Mouse (Mus musculus) liver, adult (tissue): ENCODE results near the gene Calhm1.

Experiments
- GATA4 ChIP-seq: IDR thresholded peaks from 2 replicates; pipeline ENCODE4 v1.6.1; 2014; ENCODE audit warnings: mild to moderate bottlenecking, low read length; ENCODE audit not compliant: insufficient replicate concordance

Gene Calhm1

GRCm38 (mm10) chr19:47167617-47168214, 23.7 kb upstream of the Calhm1 start:
- no peak for TF ChIP-seq GATA4

DNA sequence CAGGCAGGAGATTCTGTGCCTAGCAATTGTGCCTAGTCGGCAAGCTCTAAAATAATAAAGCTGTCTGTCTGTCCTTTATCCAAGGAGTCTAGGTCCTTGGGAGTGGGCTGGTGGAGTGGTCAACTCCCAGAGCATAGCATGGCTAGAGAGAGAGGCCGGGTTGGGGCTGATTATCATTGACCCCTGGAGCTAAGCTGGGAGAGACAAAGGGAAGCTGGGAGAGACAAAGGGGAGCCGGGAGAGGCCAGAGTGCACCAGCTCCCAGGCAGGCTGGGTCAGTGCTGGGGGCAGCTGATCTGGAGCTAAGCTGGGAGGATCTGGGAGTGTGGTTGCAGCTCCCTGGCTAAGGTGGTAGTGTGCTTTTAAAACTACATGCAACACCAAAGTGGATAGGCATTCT, 22.7 kb upstream of the Calhm1 start:
- no peak for TF ChIP-seq GATA4

DNA sequence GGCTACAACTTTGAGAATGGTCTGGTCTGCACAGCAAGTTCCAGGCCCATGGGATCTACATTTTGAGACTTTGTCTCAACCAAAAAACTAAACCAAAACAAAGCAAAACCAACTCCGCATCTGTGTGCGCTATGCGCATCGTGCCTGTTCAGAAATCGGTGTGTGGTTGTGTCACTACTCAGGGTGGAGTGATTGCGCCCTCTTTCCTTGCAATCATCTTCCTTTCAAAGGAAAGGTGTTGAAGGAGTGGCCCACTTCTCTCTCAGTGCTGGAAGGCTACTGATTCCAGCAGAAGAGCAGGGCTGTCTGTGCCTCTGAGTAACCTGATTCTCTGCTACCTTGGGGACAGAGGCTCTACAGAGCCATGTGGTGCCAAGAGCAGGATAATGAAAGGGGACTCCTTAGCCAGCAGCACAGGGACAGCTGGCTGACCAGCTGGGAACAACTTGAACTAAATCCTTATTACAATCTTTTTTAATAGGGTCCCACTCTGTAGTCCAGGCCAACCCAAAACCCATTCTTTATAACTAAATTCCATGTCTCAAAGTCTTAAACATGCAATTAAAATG, 19.2 kb upstream of the Calhm1 start:
- no peak for TF ChIP-seq GATA4

DNA sequence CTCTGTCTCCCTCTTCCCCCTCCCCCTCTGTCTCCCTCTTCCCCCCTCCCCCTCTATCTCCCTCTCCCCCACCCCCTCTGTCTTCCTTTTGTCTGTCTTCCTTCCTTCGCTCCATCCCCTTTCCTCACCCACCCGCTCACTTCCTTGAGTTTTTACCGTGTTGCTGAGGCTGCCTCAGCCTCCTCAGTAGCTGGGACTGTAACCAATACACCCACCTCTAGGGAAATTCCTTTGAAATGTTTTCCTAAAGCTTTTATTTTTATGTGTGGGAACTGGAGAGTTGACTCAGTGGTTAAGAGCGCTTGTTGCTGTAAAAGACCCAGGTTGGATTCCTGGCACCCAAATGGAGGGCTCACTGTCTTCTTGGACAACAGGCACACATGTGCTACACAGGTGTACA, 17.6 kb upstream of the Calhm1 start:
- TF ChIP-seq GATA4: no peak

- TF ChIP-seq GATA4: no peak
Measured at GRCm38 (mm10) chr19:47157664-47158063, 13.6 kb upstream of the Calhm1 start, which contains the start of gene Calhm3. TSS of gene Calhm3 (minus strand) at chr19:47157764.

- TF ChIP-seq GATA4: no peak
Measured at GRCm38 (mm10) chr19:47153767-47154166, 9.7 kb upstream of the Calhm1 start.

- no peak for TF ChIP-seq GATA4
Measured at GRCm38 (mm10) chr19:47152062-47152369, 8.0 kb upstream of the Calhm1 start.

- no peak for TF ChIP-seq GATA4
Measured at GRCm38 (mm10) chr19:47151332-47152061, 7.4 kb upstream of the Calhm1 start.

DNA sequence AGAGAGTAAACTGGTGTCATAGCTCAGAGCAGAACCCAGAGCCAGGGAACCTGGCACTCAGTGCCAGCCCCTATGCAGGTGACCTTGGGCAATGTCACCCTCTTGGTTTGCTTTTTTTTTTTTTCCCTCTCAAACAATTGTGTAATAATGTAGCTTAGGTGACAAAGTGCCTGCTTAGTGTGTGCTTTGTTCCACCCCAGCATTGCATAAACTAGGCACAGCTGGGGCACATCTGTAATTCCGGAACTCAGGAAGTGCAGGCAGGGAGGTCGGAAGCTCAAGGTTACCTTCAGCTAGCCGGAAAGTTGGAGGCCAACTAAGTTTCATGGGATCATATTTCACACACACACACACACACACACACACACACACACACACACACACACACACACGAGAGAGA, 5.8 kb upstream of the Calhm1 start:
- TF ChIP-seq GATA4: no peak

DNA sequence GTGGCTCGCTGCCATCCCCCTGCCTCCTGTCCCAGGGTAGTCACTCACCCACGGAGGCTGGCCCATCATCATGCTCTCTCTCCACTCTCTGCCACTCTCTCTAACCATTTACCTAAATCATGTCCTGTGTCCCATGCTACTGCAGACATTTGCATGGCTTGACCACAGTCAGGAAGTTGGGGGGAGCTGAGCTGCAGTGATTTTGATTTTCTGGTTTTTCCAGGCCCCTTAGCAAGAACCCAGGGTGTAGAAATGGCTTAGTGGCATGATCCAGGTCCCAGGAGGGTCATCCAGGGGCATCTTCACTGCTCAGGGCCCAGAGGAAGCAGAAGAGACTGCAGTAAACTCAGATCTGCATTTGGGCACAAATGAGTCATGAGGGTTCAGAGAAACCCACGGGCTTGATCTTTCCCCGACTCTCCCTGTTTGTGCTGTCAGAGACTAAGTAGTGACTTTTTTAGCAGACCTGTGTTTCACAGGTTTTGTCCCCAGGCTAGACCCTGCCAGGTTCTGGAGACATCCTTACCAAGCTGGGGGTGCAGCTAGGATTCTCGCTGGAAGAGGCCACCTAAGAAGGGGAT, 4.3 kb upstream of the Calhm1 start:
- no peak for TF ChIP-seq GATA4

GRCm38 (mm10) chr19:47142438-47142837, 1.6 kb downstream of the Calhm1 start:
- TF ChIP-seq GATA4: no peak

DNA sequence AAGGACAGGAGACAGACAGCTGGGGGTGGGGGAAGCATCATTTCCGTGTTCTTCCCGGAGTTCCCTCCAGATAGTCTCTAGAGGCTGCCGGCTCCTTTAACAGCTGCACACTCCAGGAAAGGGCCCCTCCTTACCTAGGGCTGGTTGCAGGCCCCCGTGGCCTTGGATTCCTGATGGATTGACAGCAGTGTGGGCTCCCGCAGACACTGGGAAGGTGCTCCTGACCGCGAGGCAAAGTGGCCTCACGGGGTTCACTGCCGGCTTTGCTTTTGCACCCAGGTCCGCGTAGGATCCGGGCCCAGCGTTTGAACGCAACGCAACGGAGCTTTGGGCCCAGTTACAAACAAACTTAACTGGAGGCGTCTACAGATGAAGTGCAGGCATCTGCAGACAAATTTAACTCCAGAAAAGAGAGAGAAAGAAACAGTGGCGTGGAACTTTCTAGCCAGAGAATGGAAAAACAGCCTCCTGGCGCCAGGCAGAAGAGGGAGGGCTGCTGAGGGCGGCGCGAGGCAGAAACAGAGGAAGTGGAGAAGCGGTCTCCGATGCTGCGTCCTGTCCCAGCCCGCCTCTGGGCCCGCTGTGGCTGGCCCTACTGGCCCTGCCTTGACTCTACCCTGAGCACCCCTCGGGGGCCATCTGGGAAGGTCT, 6.2 kb downstream of the Calhm1 start, which contains the start of gene Calhm2:
Calhm2 (minus strand) TSS at position 524 of the 651 bp plus-strand sequence.
- no peak for TF ChIP-seq GATA4

DNA sequence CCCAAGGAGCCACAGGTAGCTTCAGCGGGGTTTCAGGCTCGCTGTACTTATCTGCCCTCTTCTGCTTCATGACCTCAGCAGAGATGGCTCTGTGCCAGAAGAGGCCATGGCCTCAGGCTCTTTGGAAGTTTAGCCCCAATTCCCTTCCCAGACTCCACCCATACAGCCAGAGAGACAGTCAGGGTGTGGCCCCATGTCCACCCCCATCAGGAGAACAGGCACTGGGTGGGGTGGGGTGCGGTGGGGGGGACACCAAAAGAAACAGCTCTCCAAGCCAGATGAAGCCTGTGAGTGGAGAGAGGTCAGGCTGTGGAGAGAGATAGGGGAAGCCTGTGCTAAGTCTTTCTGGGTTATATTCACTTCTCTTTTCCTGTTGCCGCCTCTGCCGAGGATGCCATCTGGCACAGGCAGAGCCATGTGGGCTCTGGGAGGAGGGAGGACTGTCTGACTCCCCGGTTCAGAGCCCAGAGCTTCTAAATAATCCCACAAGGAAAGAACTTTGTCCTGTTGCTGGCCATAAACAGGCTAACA, 6.9 kb downstream of the Calhm1 start:
- no peak; the same call in 1 of the 2 replicates for TF ChIP-seq GATA4

- no peak for TF ChIP-seq GATA4
Measured at GRCm38 (mm10) chr19:47136170-47136569, 7.9 kb downstream of the Calhm1 start.

- TF ChIP-seq GATA4: no peak
Measured at GRCm38 (mm10) chr19:47135568-47135967, 8.5 kb downstream of the Calhm1 start.
